Mouse (Mus musculus) c-Kit-positive CD71-negative TER-119-negative erythroid progenitor cells, embryonic 14.5 days (primary cell): ENCODE results near the gene Dapp1.
"Not testable (repeated sequence)": the region's sequence is repeated elsewhere in the genome, so short reads cannot be mapped to it uniquely, and the experiment has no call there.

ENCODE experiments used
- DNase-seq: peaks from one replicate; pipeline ENCODE4 v3.0.0-alpha.2; 2013; ENCODE audit warnings: low read depth

Dapp1 gene

GRCm38 (mm10) chr3:137989405-137989804 lies 8.1 kb upstream of the Dapp1 start:
- no peak for DNase-seq

DNA sequence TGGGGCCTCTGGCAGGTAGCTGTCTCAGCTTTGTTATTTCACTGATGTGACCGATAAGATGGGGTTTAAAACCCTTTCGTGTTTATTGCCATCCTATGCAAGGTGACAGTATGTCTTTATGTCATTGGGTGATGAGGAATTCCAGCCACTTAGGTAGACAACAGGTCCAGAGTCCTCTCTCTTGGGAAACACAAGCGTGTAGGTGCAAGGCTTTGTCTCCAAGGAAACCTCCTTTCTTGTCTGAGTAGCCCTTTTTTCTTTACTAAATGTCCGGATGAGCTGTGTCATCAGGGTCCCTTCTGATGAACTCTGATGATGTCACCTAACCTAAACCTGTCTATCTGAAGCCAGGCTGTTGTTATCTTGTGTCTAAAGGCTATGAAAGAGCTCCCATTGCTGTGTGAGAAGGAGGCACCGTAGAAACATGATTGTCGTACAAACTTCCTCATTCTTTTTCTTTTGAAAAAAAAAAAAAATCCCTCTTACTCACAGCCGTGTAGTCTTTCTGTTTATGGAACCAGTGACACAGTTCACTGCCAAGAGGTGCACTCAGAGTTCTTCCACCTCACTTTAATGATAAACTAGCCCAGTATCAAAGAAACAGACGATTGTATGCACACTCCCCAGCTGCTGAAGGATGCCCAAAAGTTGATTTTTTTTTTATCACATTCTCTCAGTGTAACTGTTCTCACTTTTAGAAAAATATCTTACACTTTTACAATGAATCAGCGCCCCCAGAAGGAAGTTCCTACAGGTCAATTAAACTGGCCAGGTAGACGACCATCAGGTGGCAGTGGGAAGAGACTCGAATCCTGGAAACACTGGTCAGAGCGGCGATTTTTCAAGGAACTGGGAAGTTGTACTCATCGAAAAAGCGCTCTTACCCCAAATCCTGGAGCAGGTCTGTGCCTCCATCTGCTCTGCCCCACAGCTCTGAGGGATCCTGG lies 637 bp downstream of the Dapp1 start:
- no peak for DNase-seq

- no peak for DNase-seq
Observed at GRCm38 (mm10) chr3:137978233-137978632, 3.1 kb downstream of the Dapp1 start.

- no peak for DNase-seq
Observed at GRCm38 (mm10) chr3:137977629-137978041, 3.7 kb downstream of the Dapp1 start.

DNA sequence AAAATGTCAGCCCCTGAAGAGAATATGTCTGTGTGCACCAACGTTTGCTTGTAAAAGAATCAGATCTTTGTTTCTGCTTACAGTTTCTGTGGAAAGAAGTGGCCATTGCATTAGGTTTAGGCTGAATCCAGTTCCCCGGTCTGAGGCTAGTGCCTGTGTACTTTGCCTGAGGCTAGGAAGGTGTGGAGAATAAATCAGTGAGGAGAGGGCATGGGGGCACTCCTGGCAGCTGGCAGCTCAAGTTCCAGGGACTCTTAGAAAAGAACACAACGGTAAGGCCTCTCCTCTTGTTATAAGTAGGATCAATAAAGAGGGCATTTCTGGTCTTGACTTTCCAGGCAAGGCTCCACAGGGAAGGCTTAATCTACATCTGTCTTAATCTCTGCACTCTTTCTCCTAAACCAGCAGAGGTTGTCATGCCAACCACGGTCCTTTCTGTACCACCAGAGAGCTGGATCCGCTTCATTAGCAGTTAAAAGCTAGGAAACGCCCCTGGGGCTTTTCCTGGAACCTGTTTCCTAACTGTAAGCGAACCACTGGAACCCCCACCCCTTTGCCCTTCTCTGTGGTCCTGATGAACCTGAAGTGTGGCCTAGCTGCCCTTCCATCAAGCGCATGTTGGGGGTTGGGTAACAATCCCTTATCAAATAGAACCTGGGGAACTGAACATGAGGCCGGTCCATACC lies 4.3 kb downstream of the Dapp1 start:
- DNase-seq = no peak

- DNase-seq = no peak
Observed at GRCm38 (mm10) chr3:137975856-137976423, 5.4 kb downstream of the Dapp1 start.

DNA sequence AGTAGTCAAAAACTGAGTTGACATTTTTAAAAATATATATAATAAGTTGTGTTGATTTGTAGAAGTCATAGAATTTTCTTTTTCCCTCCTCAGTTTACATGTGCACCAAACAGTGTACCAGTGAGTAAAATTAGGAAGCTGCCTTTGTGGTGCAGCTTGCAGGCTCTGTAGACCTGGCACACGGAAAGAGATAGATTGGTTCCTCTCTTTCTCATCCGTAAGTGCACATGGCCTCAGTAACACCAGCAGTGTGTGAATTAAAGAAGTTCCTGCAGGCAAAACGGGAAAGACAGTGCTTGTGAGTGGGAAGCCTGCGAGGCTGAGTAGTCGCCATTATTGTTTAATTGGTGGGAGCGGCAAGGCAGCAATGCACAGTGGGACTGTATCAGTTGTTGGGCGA lies 5.9 kb downstream of the Dapp1 start:
- DNase-seq = no peak

GRCm38 (mm10) chr3:137974306-137974705 lies 7.0 kb downstream of the Dapp1 start:
- DNase-seq = no peak

DNA sequence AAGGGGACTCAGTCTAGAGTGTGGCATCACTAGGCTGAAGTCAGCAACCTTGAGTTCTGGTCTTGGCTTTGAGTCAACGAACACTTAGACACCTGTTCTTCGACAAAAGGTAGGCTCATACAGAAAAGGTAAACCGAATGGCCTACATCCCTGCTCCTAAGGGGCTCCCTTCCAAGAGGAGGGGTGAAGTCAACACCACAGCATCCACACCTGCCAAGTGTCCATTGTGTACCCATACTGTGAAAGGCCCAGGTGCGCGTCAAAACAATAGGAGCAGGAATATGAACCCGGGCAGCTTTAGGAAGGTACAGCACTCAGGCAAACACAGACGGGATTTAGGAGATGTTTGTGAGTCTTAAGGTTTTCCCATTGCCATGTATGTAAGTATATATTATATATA lies 8.4 kb downstream of the Dapp1 start:
- DNase-seq = no peak

GRCm38 (mm10) chr3:137972224-137972623 lies 9.1 kb downstream of the Dapp1 start:
- DNase-seq = no peak

DNA sequence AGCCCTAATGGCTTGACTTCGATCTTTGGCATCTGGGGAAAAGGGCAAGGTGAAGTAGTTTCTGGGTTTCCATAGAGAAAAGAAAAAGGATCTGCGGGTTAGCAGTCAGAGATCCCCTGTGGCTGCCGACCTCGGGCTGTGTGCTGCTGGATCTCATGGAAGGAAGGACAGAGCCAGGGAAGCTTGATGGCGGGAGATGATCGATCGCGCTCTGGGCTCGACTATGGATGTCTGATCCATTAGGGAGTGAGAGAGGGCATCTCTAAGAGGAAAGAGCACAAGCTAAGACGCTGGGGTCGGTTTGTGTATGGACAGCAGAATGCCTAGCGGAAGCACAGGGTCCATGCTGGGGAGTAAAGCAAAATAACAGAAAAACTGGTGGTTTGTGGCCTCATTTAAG lies 11.4 kb downstream of the Dapp1 start:
- DNase-seq = no peak

- no peak for DNase-seq
Observed at GRCm38 (mm10) chr3:137968820-137969486, 12.4 kb downstream of the Dapp1 start.

GRCm38 (mm10) chr3:137968105-137968819 lies 13.1 kb downstream of the Dapp1 start:
- no peak for DNase-seq

GRCm38 (mm10) chr3:137964014-137964413 lies 17.3 kb downstream of the Dapp1 start:
- not testable (repeated sequence) for DNase-seq

DNA sequence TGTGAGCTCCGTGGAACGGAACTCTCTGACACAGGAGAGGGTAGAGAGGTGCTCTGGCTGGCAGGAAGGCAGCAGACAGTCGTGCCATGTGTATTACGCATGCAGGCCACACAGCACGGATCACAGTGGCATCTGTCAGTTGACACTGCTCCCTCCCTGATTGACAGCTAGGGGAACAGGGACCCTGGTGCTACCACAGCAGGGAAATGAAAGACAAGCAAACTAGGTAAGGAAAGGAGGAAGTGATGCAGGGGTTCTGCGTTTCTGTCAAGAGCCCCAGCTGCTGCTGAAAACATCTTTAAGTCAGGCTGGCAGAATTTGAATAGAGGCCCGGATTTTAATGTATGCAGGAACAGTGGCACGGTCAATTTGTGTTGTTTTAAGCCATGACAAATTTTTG lies 17.8 kb downstream of the Dapp1 start:
- DNase-seq = no peak

- DNase-seq = no peak
Observed at GRCm38 (mm10) chr3:137961736-137962385, 19.5 kb downstream of the Dapp1 start.

GRCm38 (mm10) chr3:137959456-137959855 lies 21.9 kb downstream of the Dapp1 start:
- no peak for DNase-seq

DNA sequence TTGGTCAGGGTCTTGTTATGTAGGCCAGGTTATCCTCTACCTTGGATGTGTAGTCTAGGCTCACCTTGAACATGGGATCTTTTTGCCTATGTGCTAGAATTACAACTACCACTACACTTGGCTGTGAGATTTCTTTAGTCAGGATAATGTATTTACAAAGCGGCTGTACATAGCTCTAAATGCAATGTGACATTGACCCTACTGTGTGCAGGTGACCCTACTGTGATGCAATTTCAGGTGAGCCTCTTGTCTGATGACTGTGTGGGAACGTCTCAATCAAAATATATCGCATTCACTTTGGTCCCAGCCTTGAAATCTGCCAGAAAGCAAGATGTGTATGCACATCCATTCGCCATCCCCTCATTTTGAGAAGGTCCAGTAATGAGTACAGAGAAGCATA lies 23.0 kb downstream of the Dapp1 start:
- DNase-seq = no peak

GRCm38 (mm10) chr3:137957864-137958263 lies 23.5 kb downstream of the Dapp1 start:
- DNase-seq = no peak

GRCm38 (mm10) chr3:137955560-137956081 lies 25.7 kb downstream of the Dapp1 start:
- DNase-seq = no peak
